Mouse (Mus musculus) granulocyte monocyte progenitor cell, adult 5-6 weeks (primary cell): ENCODE results near the gene Sec61a2. TPM values are rescaled to one million over a fixed set of nuclear protein-coding genes. Genes with fewer than 3 reads are reported as not detected.

Source experiments
- total RNA-seq, 2 experiments: library from RNA; stranded (forward) in 1 of 2; stranded (reverse) in 1 of 2; fragments of 200-712, 200-1000 nt in 1 of 2; fragments of >200 nt in 1 of 2; fragmentation: Nextera tagmentation in 1 of 2; gene quantifications; 2 replicates each; pipeline ENCODE4 v1.2.3; 2014 to 2017

Gene Sec61a2
- total RNA-seq, 2 experiments from 2014 or later: 7.4 to 34.3 TPM

Other genes starting within 250 kb of the Sec61a2 start
- gene Camk1d, start 180.9 kb downstream of the Sec61a2 start, total RNA-seq (2014; fragmentation: Nextera tagmentation): 1.8 and 4.5 TPM in 2 replicates
- 0.26 and 0.78 TPM in 2 replicates for gene Camk1d, start 180.9 kb downstream of the Sec61a2 start, total RNA-seq (2017)
- 63.6 and 73.3 TPM in 2 replicates for gene Nudt5, start 50.4 kb downstream of the Sec61a2 start, total RNA-seq (2014; fragmentation: Nextera tagmentation)
- gene Nudt5, start 50.4 kb downstream of the Sec61a2 start, total RNA-seq (2017): 83.9 and 88.2 TPM in 2 replicates
- gene Cdc123, start 50.3 kb downstream of the Sec61a2 start, total RNA-seq (2014; fragmentation: Nextera tagmentation): 113 and 134 TPM in 2 replicates
- gene Cdc123, start 50.3 kb downstream of the Sec61a2 start, total RNA-seq (2017): 108 and 112 TPM in 2 replicates
- gene Gm13199, start 32.5 kb downstream of the Sec61a2 start, total RNA-seq (2014; fragmentation: Nextera tagmentation): 7.8 TPM in 1 of 2 replicates, not detected in the other
- gene Gm13199, start 32.5 kb downstream of the Sec61a2 start, total RNA-seq (2017): not detected in 2 replicates
- gene Dhtkd1, start 47.4 kb upstream of the Sec61a2 start, total RNA-seq (2014; fragmentation: Nextera tagmentation): 0.45 and 3.7 TPM in 2 replicates
- 0.10 and 0.17 TPM in 2 replicates for gene Dhtkd1, start 47.4 kb upstream of the Sec61a2 start, total RNA-seq (2017)
- 23.5 and 26.8 TPM in 2 replicates for gene Upf2, start 56.0 kb upstream of the Sec61a2 start, total RNA-seq (2014; fragmentation: Nextera tagmentation)
- gene Upf2, start 56.0 kb upstream of the Sec61a2 start, total RNA-seq (2017): 32.9 and 36.1 TPM in 2 replicates
- not detected in 2 replicates for gene Proser2, start 234.8 kb upstream of the Sec61a2 start, total RNA-seq (2014; fragmentation: Nextera tagmentation)
- not detected in 2 replicates for gene Proser2, start 234.8 kb upstream of the Sec61a2 start, total RNA-seq (2017)